Mouse (Mus musculus): ENCODE data around the gene Cyp2d34. TPM values are rescaled to one million over a fixed set of nuclear protein-coding genes. Genes with fewer than 3 reads are reported as not detected.

Gene Cyp2d34
- polyA plus RNA-seq, 1 experiment from 2014 or later = not detected

Small RNAs within 50 kb of the gene (microRNA-seq; reads per million reads assigned to microRNA genes)
- not detected for gene Gm27463 (ENCODE audit: borderline number of aligned reads)
- not detected for gene Gm27742 (ENCODE audit: borderline number of aligned reads)

Other genes with a start within 250 kb of the Cyp2d34 start
- 4.1 and 4.4 TPM in 2 replicates for gene Cyp2d22, start 240.7 kb downstream of the Cyp2d34 start, polyA plus RNA-seq (2014; fragmentation: Nextera tagmentation; extraction: Ambion mirVana)
- gene Cyp2d11, start 226.9 kb downstream of the Cyp2d34 start, polyA plus RNA-seq (2014; fragmentation: Nextera tagmentation; extraction: Ambion mirVana) = not detected in 2 replicates
- 0.40 TPM in 1 of 2 replicates, not detected in the other for gene Cyp2d10, start 213.8 kb downstream of the Cyp2d34 start, polyA plus RNA-seq (2014; fragmentation: Nextera tagmentation; extraction: Ambion mirVana)
- not detected in 2 replicates for gene Cyp2d9, start 187.5 kb downstream of the Cyp2d34 start, polyA plus RNA-seq (2014; fragmentation: Nextera tagmentation; extraction: Ambion mirVana)
- gene Cyp2d12, start 65.9 kb downstream of the Cyp2d34 start, polyA plus RNA-seq (2014; fragmentation: Nextera tagmentation; extraction: Ambion mirVana) = not detected in 2 replicates
- not detected in 2 replicates for gene Cyp2d40, start 143.2 kb upstream of the Cyp2d34 start, polyA plus RNA-seq (2014; fragmentation: Nextera tagmentation; extraction: Ambion mirVana)
- not detected in 2 replicates for gene Cyp2d26, start 173.3 kb upstream of the Cyp2d34 start, polyA plus RNA-seq (2014; fragmentation: Nextera tagmentation; extraction: Ambion mirVana)